Mouse (Mus musculus) bone marrow macrophage, adult 2 months (primary cell): ENCODE results near the gene Srbd1. TPM values are rescaled to one million over a fixed set of nuclear protein-coding genes. Genes with fewer than 3 reads are reported as not detected.

Experiments used
- H3K27ac ChIP-seq: 2 replicates; pipeline ENCODE4 v1.5.1; 2012; ENCODE audit warnings: low read depth, low read length; ENCODE audit not compliant: insufficient read depth
- H3K4me1 ChIP-seq: 2 replicates; pipeline ENCODE4 v1.6.1; 2012; ENCODE audit warnings: low read length; ENCODE audit not compliant: control insufficient read depth, insufficient read depth
- H3K4me3 ChIP-seq: 2 replicates; pipeline ENCODE4 v1.5.1; 2012; ENCODE audit warnings: mild to moderate bottlenecking, low read length, moderate library complexity; ENCODE audit not compliant: insufficient read depth
- CTCF ChIP-seq: IDR thresholded peaks from 2 replicates; pipeline ENCODE4 v1.5.1; 2012; ENCODE audit warnings: low read depth, mild to moderate bottlenecking, low read length, moderate library complexity
- POLR2A ChIP-seq: IDR thresholded peaks from 2 replicates; pipeline ENCODE4 v1.6.1; 2012; ENCODE audit warnings: mild to moderate bottlenecking, low read depth, low read length, borderline replicate concordance
- polyA plus RNA-seq: library from polyadenylated mRNA; stranded (reverse); fragments of >200 nt; gene quantifications from 2 replicates; pipeline ENCODE4 v1.2.4, GENCODE M21; 2012; ENCODE audit not compliant: missing spikeins, insufficient read depth, insufficient read length

Srbd1 gene
- polyA plus RNA-seq, 1 experiment: 8.9 TPM

DNA sequence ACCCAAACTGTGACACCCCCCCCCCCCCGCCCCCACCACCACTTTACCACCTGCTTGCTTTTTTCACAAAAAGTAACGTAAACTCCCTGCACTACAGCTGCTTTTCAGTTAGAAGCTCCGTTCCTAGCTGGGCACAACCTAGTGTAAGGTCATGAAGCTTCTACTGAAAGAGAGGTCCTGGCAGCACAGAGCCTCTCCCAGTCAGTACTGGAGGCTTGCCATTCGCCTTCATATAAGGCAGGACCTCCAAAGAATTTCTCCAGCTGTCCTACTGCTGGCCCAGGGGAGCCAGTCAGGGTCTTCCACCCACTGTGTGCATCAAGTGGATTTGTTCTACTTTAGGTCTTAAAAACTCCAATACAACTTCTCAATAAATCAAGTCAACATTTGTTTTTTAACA, 149.9 kb downstream of the Srbd1 start:
- Histone ChIP-seq H3K4me3 (no peak overlapping the region), H3K27ac (no peak overlapping the region), H3K4me1 (peaks cover 2% of the 10 kb centered on the region; the same call in 1 of the 2 replicates)
- TF ChIP-seq CTCF (no peak), POLR2A (no peak)

DNA sequence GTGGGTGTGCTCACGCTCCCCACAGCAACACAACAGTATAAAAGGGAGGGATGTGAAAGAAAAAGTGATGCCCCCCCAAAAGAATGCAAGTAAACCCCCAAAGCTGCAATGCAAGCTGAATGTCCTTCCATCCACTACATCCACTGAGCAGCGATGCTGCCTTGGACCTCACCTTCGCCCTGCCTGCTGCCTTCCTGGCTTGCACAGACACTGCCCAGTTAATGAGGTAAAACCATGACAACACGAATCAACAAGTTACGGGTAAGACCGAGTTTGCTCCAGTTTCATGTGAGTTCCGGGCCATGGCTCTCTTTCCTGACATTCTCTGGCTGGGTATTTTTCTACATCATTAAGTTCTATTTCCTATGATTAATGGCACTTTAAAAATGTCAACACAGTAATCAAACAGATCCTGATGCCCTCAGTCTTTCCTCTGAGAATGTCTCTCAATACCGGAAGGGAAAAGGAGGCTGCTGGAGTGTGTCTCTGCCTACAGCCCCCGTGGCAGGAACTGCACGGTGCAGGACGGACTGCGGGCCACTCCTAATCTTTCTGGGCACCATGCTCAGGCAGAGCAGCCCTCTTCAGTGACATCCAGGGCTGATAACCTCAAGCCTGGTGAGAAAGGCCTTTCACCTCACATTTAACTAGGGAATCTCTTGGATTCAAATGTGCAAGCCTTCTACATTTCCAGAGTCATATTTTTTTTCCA, 155.8 kb downstream of the Srbd1 start:
- Histone ChIP-seq H3K27ac (no peak overlapping the region), H3K4me1 (peaks cover 2% of the 10 kb centered on the region; the same call in 1 of the 2 replicates), H3K4me3 (no peak overlapping the region)
- TF ChIP-seq POLR2A (no peak), CTCF (no peak)

DNA sequence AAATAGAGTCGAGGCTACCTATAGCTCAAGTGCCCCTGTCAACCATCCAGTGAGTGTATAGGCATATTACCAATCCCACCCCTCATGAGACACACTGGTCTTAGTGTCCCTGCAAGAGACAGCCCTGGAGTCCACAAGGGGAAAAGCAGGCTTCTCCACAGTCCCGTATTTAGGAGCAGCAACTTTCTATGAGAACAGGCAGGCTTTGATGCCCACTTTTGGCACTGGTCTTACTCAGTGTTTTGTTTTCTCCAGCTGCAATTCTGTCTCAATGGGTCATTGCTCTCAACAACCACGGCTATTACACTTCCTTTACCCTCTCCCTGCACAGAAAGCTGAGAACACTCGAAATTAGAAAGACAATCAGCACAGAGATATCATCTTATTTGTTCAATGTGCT, 157.4 kb downstream of the Srbd1 start:
- TF ChIP-seq POLR2A (no peak), CTCF (no peak)
- H3K4me1 ChIP-seq: peaks cover 2% of the 10 kb centered on the region; the same call in 1 of the 2 replicates
- H3K27ac ChIP-seq: no peak overlapping the region
- H3K4me3 ChIP-seq: no peak overlapping the region

DNA sequence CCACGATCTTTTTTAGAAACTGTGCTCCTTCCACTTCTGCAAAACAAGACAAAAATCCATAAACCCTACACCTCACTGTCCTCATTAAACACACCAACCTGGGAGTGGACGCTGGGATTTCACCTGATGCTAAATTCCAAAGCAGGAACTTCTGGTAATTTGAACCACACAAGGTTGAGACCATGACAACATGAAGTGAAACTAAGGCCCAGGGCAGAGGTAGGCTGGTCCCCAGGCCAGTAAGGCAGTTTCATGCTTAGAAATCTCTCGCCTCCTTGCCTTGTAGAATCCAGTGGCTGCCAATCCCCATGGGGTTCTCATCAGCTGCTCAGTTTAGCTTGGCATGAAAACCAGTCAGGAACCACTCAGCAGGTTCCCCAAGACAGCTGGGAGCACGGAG, 158.4 kb downstream of the Srbd1 start:
- TF ChIP-seq CTCF (no peak), POLR2A (no peak)
- Histone ChIP-seq H3K4me1 (peaks cover 2% of the 10 kb centered on the region; the same call in 1 of the 2 replicates), H3K27ac (no peak overlapping the region)

DNA sequence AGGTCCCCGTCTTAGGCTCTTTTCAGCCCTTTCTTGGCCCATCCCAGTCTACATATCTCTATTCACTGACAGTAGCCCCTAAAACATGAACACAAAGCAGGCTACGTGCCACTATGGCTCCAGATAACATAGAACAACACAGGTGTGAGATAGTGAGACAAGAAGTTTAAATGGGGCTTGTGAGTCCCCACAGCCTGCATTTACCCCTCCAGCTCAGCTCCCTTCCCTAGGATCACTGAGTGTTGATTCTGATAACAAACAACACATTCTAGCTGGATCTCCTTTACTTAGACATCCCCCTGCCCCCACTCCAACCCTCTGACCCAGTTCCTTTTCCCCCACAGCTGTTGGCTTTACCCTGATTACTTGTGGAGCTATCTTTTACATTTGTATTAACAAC, 158.8 kb downstream of the Srbd1 start:
- TF ChIP-seq POLR2A (no peak), CTCF (no peak)
- Histone ChIP-seq H3K27ac (no peak overlapping the region), H3K4me1 (peaks cover 2% of the 10 kb centered on the region; the same call in 1 of the 2 replicates), H3K4me3 (no peak overlapping the region)

More for the DNA sequence above, 158.4 kb downstream of the Srbd1 start:
- H3K4me3 ChIP-seq: no peak overlapping the region

DNA sequence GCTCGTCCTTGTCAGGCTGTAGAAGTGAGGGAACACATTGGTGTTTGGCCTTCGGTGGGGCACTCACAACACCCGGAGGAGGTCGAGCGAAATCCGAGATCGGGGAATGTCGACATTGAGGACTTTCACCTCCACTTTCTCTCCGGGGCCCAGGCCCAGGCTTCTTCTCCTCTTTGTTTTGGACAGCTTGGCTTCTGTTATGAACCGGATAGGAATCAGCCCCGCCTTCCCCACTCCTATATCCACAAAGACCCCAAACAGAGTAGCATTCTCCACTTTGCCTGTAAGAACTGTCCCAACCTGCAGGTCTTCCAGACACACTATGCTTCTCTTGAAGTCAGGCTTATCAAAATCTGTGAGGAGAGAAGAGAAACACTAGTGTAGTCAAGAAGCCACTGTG, 159.8 kb downstream of the Srbd1 start:
- no peak overlapping the region for H3K27ac ChIP-seq
- TF ChIP-seq CTCF (no peak), POLR2A (no peak)
- H3K4me1 ChIP-seq: no peaks in the 10 kb centered on the region
- no peak overlapping the region for H3K4me3 ChIP-seq

DNA sequence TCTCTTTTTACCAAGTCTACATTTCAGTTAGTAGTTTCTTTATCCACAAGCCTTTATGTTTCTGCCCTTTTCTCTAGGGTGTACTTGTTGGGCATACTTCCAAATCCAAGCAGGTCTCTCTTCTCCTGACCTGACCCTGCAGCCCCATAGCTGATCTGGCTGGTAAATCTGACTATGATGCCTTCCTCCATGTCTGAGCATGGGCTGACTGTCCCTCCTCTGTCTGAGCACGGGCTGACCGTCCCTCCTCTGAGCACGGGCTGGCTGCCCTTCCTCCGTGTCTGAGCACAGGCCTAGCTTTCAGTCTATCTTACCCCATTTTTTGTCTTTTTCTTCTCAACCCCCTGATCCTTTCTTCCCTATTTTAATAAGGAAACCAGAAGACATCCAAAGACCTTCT, 162.7 kb downstream of the Srbd1 start:
- no peak overlapping the region for H3K27ac ChIP-seq
- no peaks in the 10 kb centered on the region for H3K4me1 ChIP-seq
- no peak for TF ChIP-seq POLR2A
- no peak for TF ChIP-seq CTCF
- H3K4me3 ChIP-seq: no peak overlapping the region

DNA sequence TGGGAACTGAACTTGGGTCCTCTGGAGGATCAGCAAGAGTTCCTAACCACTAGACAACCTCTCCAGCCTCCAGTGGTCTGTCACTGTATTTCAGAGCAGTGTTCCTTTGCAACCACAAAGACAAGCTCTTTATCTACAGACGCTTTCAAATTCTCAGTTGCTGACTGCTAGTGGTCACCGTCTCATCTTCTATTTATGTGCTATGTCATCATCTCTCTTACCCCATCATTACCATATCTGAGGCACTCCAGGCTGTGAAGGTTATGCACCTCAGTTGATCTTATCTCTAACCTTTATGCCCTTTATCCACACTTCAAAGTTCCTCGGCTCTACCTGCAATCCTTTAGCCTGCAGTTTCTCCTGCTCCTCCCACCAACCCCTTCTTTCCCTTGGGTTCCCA, 163.1 kb downstream of the Srbd1 start:
- no peak overlapping the region for H3K4me3 ChIP-seq
- no peak for TF ChIP-seq CTCF
- TF ChIP-seq POLR2A: no peak
- no peak overlapping the region for H3K27ac ChIP-seq
- no peaks in the 10 kb centered on the region for H3K4me1 ChIP-seq

DNA sequence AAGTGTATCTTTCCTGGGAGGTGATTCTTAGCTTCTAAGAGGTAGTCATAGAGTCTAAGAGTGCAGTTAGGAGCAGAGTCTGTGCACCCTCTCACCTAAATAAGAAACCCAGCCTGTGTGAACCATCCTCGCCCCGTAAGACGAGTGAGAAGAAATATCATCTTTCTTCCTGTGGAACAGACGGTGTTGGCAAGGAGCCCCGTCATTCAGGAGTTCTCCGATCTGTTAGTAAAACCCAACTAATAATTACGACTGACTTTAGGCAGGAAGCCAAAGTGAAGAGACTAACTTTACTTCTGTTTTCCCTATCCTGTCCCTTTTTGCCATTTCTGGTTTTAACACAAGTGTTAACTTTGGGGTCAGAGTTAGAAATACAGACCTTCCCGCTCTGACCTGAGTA, 166.1 kb downstream of the Srbd1 start:
- TF ChIP-seq CTCF (no peak), POLR2A (no peak)
- no peak overlapping the region for H3K27ac ChIP-seq
- no peaks in the 10 kb centered on the region for H3K4me1 ChIP-seq
- no peak overlapping the region for H3K4me3 ChIP-seq

DNA sequence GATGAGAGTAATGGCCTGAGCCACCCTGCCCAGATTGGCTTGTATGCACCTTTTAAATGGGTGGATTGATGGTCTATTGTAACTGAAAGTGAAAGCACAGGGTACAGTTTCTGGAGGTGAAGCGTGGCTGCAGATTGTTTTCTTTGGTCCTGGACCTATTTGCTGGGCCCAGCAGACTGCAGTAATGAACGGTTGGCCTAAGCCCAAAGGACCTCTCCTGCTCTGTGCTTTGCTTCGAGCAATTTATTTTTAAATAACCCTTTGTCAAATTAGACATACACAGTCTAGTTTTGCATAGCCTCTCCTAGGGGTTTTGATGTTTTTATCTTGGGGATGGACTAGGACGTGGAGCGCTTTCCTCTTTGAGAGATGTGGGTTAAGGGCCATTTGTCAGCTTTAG, 169.9 kb downstream of the Srbd1 start:
- Histone ChIP-seq H3K4me1 (no peaks in the 10 kb centered on the region), H3K4me3 (no peak overlapping the region), H3K27ac (no peak overlapping the region)
- TF ChIP-seq CTCF (no peak), POLR2A (no peak)
